Mouse (Mus musculus) central nervous system, embryonic 11.5 days (tissue): ENCODE data around the gene Napsa. TPM values are rescaled to one million over a fixed set of nuclear protein-coding genes. Genes with fewer than 3 reads are reported as not detected.

ENCODE experiments used
- polyA plus RNA-seq: library from polyadenylated mRNA; depleted of rRNA; stranded (reverse); fragments of >200 nt; gene quantifications from 2 replicates; pipeline ENCODE4 v1.2.3, GENCODE M21; 2012; rRNA removed

Napsa gene
- 0.13 and 0.20 TPM in 2 replicates for polyA plus RNA-seq

DNA sequence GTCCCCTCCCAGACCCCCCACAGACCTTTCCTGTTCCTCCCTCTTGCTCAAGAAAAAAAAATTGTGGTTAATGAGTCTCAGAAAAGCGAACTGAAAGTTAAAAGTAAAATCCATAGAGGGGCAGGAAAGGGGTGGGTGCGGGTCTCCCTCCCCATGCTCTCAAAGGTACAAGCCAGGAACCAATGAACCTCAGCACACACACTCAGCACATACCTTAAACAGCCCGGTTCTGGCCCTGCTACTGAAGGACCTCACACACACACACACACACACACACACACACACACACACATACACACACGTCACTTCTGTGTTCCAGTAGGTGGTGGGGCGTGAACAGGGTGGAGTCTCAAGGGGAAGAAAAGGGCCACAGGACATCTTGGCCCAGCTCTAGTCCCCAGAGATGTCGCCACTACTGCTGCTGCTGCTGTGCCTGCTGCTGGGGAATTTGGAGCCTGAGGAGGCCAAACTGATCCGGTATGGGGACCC, at the start of gene Napsa:
TSS of gene Napsa (plus strand) at position 168 of the 489 bp plus-strand sequence.

DNA sequence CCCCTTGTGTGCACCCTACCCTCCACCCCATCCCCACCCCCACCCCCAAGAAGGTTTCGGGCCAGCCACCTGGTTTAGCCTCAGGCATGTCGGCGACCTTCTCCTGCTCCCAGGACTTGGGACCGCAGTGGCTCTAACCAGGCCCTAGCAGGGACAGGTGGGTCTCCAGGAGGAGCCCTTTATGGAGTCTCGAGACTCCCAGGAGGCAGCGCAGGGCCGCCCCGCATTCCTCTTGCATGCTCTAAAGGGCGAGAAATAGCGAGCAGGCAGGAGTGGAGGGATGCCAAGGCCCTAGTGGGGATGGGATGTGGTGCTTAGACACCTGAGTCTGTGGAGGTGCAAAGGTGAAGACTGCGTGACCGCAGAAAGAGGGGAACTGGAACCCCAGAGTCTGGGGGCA, 47.7 kb upstream of the Napsa start, which contains the start of gene Mybpc2:
TSS of gene Mybpc2 (minus strand) at position 155 of the 400 bp plus-strand sequence.

DNA sequence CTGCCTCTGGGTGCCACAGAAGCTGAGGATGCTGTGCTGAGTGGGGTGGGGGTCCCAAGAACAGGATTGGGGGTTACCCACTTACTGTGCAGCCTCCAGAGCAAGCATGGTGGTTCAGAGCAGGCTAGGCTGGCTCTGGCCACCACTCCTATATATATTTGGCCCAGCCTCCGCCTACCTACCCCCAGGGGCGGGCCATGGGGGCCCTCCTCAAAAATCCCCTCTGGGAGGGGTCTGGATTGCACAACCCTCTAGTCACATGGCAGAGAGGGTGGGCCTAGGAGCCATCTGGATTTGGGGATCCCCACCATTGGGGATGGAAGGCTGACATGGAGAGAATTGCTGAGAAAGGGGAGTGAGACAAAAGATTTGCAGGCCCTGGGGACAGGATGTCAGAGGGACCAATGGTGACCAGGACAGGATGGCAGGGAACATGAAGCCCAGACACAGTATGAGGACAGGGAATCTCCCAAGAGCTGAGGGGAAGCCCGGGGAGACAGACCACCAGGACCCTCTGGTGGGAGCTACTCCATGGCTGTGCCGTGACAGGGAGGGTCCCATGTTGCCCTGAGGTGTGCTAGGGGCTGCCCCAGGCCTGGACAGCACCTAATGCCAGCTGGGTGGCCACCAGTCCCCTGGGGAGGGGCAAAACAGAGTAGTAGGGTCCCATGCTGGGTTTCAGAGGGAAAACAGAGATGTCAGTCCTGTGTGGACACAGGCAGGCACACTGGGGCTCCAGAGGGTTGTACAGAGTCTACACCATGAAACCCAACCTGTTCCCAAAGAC, 40.0 kb upstream of the Napsa start, which contains the start of gene Spib:
TSS of gene Spib (minus strand) at position 126 of the 787 bp plus-strand sequence.

DNA sequence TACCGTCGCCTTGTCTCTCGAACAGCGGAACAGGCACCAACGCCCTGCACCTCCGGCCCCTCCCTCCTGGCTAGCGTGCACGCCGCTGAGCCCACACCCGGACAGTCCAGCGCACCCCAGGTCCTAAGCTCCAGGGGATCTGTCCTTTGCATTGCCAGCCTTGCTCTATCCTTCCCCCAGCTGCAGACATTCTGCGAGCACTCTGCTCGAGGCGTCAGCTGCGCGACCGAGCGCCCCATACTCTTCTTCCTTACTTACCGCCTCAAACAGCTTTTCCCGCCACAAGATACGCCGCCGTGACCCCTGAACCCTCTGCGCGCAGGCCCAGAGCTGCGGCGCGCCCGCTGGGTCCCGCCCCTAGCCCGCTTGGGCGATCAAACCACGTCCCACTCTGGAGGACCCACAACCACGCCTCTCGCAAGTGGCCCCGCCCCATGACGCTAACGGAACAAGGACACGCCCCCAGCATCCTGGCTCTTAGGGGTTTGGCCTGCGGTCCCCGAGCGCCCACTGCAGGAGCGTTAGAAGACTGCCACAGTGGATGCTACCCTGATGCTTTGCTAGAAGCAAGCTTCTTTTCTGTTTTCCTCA, 23.6 kb upstream of the Napsa start, which contains the start of gene Pold1:
TSS of gene Pold1 (minus strand) at position 353 of the 591 bp plus-strand sequence.

DNA sequence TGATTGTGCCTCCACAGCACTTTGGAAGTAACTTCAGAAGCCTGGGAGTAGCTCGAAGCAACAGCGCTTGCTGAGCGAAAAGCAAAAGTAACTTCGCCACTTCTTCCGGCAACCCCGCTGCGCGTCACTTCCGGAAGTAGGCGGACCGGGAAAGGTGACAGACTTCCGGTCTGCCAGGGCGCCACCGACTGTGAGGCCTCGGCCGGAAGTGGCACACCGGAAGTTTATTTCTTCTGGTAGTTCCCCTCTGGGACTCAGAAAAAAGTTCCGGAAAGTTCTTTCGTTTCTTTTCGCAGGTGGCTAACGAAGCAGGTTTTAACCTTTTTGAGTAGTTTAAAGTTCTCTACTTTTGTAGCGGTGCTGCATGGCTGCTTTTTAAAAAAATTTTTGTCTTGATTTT, 18.4 kb upstream of the Napsa start, which contains the start of gene Nr1h2:
TSS of gene Nr1h2 (minus strand) at position 126 of the 400 bp plus-strand sequence.

DNA sequence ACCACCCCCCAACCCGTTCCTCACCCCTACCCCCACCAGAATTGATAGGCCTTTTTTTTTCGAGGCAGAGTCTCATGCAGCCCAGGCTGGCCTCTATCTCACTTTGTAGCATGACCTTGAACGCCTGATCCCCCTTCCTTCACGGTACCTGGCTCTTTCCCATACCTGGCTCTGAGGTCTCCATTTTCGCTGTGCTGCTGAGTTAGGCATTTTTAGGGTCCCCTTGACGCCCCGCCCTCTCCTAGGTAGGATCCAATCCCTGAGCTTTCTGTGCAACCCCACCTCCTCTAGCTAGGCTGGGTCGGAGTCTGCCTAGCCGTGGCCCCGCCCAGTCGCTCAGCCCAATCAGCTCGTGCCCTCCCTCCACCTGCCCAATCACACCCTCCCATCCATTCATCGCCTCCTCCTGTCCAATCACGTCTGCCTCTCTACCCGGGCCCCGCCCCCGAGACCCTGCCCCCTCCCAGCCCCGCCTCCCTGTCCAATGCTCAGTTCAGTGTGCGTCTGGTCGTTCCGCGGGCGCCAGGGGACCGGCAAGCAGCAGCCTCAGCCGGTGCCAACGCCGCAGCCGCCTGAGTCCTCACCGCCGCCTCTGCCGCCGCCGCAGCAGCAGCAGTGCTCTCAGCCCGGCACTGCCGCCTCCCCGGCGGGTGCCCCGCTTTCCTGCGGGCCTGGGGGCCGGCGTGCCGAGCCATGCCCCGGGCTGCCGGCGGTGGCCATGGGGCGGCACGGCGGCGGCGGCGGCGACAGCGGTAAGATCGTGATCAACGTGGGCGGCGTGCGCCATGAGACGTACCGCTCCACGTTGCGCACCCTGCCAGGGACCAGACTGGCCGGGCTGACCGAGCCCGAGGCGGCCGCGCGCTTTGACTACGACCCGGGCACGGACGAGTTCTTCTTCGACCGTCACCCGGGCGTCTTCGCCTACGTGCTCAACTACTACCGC, 18.5 kb downstream of the Napsa start, which contains the start of gene Kcnc3:
TSS of gene Kcnc3 (plus strand) at position 263 of the 946 bp plus-strand sequence.

Other genes with a start within 250 kb of the Napsa start
- 1.9 and 2.4 TPM in 2 replicates for gene Syt3, start 188.3 kb upstream of the Napsa start, polyA plus RNA-seq
- 2.5 and 6.3 TPM in 2 replicates for gene 1700008O03Rik, start 186.6 kb upstream of the Napsa start, polyA plus RNA-seq
- gene Lrrc4b, start 143.4 kb upstream of the Napsa start, polyA plus RNA-seq, result 62.6 and 90.8 TPM in 2 replicates
- 7.5 and 7.7 TPM in 2 replicates for gene Aspdh, start 107.0 kb upstream of the Napsa start, polyA plus RNA-seq
- 91.6 and 95.2 TPM in 2 replicates for gene Josd2, start 104.4 kb upstream of the Napsa start, polyA plus RNA-seq
- gene Emc10, start 75.9 kb upstream of the Napsa start, polyA plus RNA-seq, result 102 and 117 TPM in 2 replicates
- gene Fam71e1, start 75.8 kb upstream of the Napsa start, polyA plus RNA-seq, result 28.7 and 40.6 TPM in 2 replicates
- gene Mybpc2, start 47.7 kb upstream of the Napsa start, polyA plus RNA-seq, result 0.01 TPM in 1 of 2 replicates, not detected in the other
- 0.07 and 0.09 TPM in 2 replicates for gene Spib, start 40.3 kb upstream of the Napsa start, polyA plus RNA-seq
- gene Pold1, start 23.5 kb upstream of the Napsa start, polyA plus RNA-seq, result 107 and 108 TPM in 2 replicates
- 76.6 and 80.4 TPM in 2 replicates for gene Nr1h2, start 18.4 kb upstream of the Napsa start, polyA plus RNA-seq
- 8.0 and 8.3 TPM in 2 replicates for gene Kcnc3, start 18.3 kb downstream of the Napsa start, polyA plus RNA-seq
- 1.2 TPM in 2 replicates for gene Myh14, start 98.5 kb downstream of the Napsa start, polyA plus RNA-seq
- gene Izumo2, start 136.4 kb downstream of the Napsa start, polyA plus RNA-seq, result not detected in 2 replicates
- gene Vrk3, start 176.0 kb downstream of the Napsa start, polyA plus RNA-seq, result 29.7 and 35.3 TPM in 2 replicates
- 2.1 and 2.2 TPM in 2 replicates for gene Zfp473, start 178.7 kb downstream of the Napsa start, polyA plus RNA-seq
- gene Nup62, start 243.7 kb downstream of the Napsa start, polyA plus RNA-seq, result 72.9 and 96.2 TPM in 2 replicates
- 0.37 and 0.54 TPM in 2 replicates for gene Il4i1, start 244.0 kb downstream of the Napsa start, polyA plus RNA-seq
- gene Atf5, start 244.3 kb downstream of the Napsa start, polyA plus RNA-seq, result 26.1 and 29.3 TPM in 2 replicates